Mouse (Mus musculus): ENCODE measurements at regions not wholly inside any gene's neighbourhood (a gene's known extent, or its start where the extent isn't known, plus 50 kb on each side); places are given as distances from the start of the nearest gene placed in this dataset.

DNA sequence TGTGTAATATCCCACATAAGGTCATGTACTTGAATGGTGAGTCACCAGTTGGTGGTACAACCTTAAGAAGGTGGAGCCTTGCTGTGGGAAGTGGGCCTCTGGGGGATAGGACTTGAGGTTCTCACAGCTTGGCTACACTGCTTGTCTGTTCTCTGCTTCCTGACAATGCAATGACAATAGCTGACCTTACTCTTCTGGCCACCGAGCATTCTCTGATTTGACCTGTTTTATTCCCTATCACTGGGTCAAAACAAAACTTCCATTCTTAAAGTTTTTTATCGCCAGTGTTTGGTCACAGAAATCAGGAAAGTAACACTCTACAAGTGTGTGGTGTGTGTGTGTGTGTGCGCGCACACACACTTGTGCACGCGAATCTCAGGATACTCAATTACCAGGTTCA lies 203.0 kb upstream of the Nxpe4 start:
- H3K36me3 ChIP-seq (ENCODE audit: control insufficient read depth, insufficient read depth, low read length) = no peaks in the 10 kb centered on the region
- H3K4me2 ChIP-seq (ENCODE audit: low read depth, low read length) = no peak overlapping the region
- H3K9me3 ChIP-seq (ENCODE audit: control insufficient read depth, low read length) = no peaks in the 10 kb centered on the region
- H3K27me3 ChIP-seq (ENCODE audit: control insufficient read depth, insufficient read depth, low read length) = no peaks in the 10 kb centered on the region
- WGBS = 86% methylated on average over 6 of the region's 6 CpGs
- H3K4me3 ChIP-seq (ENCODE audit: low read depth, low read length) = no peak overlapping the region
- ATAC-seq (ENCODE audit: low read depth) = no peak
- H3K27ac ChIP-seq (ENCODE audit: low read depth, low read length) = no peak overlapping the region
- peaks cover 2% of the 10 kb centered on the region; the same call in 1 of the 2 replicates for H3K4me1 ChIP-seq (ENCODE audit: control insufficient read depth, insufficient read depth, low read length)
- H3K9ac ChIP-seq (replicated peaks; ENCODE audit: low read depth, low read length) = no peak overlapping the region

DNA sequence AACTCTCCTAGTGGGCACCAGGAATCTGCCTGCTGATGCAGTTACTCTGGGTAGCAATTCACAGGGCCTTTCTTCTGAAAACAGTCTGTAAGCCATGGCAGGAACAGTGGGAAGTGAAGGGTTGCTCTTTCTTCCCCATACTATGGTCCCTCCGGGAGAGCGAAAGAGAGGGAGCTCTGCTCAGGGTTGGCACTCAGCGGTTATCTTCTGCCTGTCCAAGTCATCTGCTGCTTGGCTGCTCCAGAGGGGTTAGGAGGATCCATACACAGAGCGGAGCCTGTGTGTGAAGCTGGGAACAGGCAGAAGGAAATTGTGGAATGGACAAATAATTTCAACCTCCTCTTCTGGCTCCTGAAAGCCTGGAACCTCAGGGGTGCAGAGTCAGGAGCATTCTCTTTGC lies 200.6 kb upstream of the Nxpe4 start:
- Histone ChIP-seq H3K4me3 (ENCODE audit: low read depth, low read length) (no peak overlapping the region), H3K27me3 (ENCODE audit: control insufficient read depth, insufficient read depth, low read length) (no peaks in the 10 kb centered on the region), H3K36me3 (ENCODE audit: control insufficient read depth, insufficient read depth, low read length) (no peaks in the 10 kb centered on the region), H3K9me3 (ENCODE audit: control insufficient read depth, low read length) (no peaks in the 10 kb centered on the region), H3K27ac (ENCODE audit: low read depth, low read length) (no peak overlapping the region), H3K4me2 (ENCODE audit: low read depth, low read length) (no peak overlapping the region), H3K9ac (replicated peaks; ENCODE audit: low read depth, low read length) (no peak overlapping the region), H3K4me1 (ENCODE audit: control insufficient read depth, insufficient read depth, low read length) (peaks cover 2% of the 10 kb centered on the region; the same call in 1 of the 2 replicates)
- WGBS = 87% methylated on average over 4 of the region's 4 CpGs
- no peak for ATAC-seq (ENCODE audit: low read depth)

DNA sequence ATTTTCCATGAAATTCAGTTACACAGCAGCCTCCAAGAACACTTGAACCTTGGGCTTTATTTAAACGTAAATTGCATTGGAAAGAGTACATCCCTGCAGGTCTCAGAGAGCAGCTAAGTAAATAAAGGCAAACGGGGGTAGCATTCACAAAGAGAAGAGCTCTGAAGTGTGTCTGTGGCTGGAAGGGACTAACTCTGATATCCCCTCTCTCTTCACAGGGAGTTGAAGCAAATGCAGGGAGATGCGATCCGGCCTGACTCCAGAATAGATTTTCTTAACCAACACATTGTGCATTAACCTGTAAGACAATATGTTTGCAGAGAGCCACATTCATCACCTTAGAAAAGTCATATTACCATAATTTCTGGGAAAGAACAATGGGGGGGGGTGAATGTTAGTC lies 199.7 kb upstream of the Nxpe4 start:
- H3K4me2 ChIP-seq (ENCODE audit: low read depth, low read length) = no peak overlapping the region
- 59% methylated on average over 4 of the region's 4 CpGs for whole genome bisulfite sequencing
- H3K27me3 ChIP-seq (ENCODE audit: control insufficient read depth, insufficient read depth, low read length) = no peaks in the 10 kb centered on the region
- H3K36me3 ChIP-seq (ENCODE audit: control insufficient read depth, insufficient read depth, low read length) = no peaks in the 10 kb centered on the region
- no peaks in the 10 kb centered on the region for H3K9me3 ChIP-seq (ENCODE audit: control insufficient read depth, low read length)
- no peak overlapping the region for H3K9ac ChIP-seq (replicated peaks; ENCODE audit: low read depth, low read length)
- H3K4me3 ChIP-seq (ENCODE audit: low read depth, low read length) = no peak overlapping the region
- no peak overlapping the region for H3K27ac ChIP-seq (ENCODE audit: low read depth, low read length)
- H3K4me1 ChIP-seq (ENCODE audit: control insufficient read depth, insufficient read depth, low read length) = peaks cover 2% of the 10 kb centered on the region; the same call in 1 of the 2 replicates
- no peak for ATAC-seq (ENCODE audit: low read depth)

DNA sequence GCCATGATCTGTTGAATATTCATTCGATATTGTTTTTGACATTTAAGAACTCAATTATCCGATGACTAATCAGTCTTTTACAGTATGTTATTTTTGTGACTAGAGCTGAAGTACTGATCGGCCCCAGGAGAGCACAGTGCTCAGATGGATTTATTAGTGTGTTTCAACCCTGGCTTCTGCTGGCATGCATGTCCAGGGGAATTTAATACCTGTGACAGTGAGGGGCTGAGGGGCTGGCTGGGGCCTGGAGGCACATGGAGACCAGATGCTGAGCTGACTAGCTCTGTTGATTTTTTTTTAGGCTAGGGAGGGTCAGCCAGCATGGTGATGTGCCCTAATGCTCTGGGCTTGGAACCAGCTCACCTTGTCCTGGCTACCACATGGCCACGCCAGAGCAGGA lies 199.2 kb upstream of the Nxpe4 start:
- Histone ChIP-seq H3K9ac (replicated peaks; ENCODE audit: low read depth, low read length) (no peak overlapping the region), H3K27me3 (ENCODE audit: control insufficient read depth, insufficient read depth, low read length) (no peaks in the 10 kb centered on the region), H3K9me3 (ENCODE audit: control insufficient read depth, low read length) (no peaks in the 10 kb centered on the region), H3K4me1 (ENCODE audit: control insufficient read depth, insufficient read depth, low read length) (peaks cover 2% of the 10 kb centered on the region; the same call in 1 of the 2 replicates), H3K4me3 (ENCODE audit: low read depth, low read length) (no peak overlapping the region), H3K36me3 (ENCODE audit: control insufficient read depth, insufficient read depth, low read length) (no peaks in the 10 kb centered on the region), H3K27ac (ENCODE audit: low read depth, low read length) (no peak overlapping the region), H3K4me2 (ENCODE audit: low read depth, low read length) (no peak overlapping the region)
- ATAC-seq (ENCODE audit: low read depth) = no peak
- 64% methylated on average over 4 of the region's 4 CpGs for WGBS

DNA sequence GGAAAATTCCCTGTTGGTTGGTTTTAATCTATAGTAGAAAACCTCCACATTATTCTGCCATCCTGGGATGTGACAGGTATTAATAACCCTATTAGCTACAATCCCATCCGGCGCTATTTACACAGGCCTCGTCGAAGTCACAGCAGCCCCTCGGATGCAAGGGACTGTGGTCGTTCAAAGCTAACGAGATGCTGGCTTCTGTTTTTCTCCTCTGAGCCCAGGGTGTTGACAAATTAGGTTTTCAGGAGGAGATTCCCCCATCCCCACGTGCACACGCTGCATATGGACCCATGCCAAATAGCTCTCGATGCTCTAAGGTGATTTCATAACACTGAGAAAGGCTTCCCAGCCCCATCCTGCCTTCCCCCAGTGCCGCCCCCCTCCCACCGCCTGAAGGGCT lies 188.7 kb upstream of the Nxpe4 start:
- Histone ChIP-seq H3K27me3 (ENCODE audit: control insufficient read depth, insufficient read depth, low read length) (no peaks in the 10 kb centered on the region), H3K4me3 (ENCODE audit: low read depth, low read length) (no peak overlapping the region), H3K9ac (replicated peaks; ENCODE audit: low read depth, low read length) (no peak overlapping the region), H3K9me3 (ENCODE audit: control insufficient read depth, low read length) (no peaks in the 10 kb centered on the region), H3K36me3 (ENCODE audit: control insufficient read depth, insufficient read depth, low read length) (no peaks in the 10 kb centered on the region), H3K4me2 (ENCODE audit: low read depth, low read length) (no peak overlapping the region), H3K4me1 (ENCODE audit: control insufficient read depth, insufficient read depth, low read length) (no peaks in the 10 kb centered on the region), H3K27ac (ENCODE audit: low read depth, low read length) (no peak overlapping the region)
- no peak for ATAC-seq (ENCODE audit: low read depth)
- 34% methylated on average over 12 of the region's 12 CpGs for WGBS

DNA sequence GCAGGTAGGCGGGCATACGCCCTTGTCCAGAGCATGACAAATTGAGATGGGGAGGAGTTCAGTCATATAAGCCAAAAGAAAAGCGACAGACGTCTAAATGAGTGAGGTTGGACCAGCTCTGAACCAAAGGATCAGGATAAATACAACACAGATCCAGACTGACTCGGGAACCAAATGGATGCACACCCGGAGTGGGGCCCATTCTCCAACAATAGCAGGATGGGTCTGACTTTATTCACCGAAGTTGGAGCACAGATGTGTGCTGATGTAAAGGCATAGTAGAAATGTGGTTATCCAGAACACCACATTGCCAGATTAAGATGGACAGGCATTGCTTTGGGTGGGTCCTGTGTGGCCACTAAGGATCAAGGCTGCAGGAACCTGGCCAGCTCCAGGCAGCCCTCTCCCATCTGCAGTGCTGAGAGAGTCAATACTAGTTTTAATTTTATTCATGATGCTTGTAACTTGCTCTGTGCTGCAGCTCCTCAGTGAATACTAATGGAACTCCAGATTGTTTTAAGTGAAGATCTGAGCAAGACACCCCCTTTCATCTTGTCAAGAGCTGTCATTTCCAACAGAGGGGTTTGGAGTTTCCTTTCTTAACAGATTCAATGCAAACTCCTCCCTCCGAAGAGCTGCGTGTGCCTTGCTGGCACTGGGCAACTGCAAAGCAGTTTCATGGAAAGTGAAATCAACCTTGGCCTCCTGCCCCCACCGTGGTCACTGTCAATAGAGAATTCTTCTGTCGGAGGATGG lies 176.3 kb upstream of the Nxpe4 start:
- no peaks in the 10 kb centered on the region for H3K4me1 ChIP-seq (ENCODE audit: control insufficient read depth, insufficient read depth, low read length)
- H3K36me3 ChIP-seq (ENCODE audit: control insufficient read depth, insufficient read depth, low read length) = no peaks in the 10 kb centered on the region
- no peaks in the 10 kb centered on the region for H3K27me3 ChIP-seq (ENCODE audit: control insufficient read depth, insufficient read depth, low read length)
- H3K4me2 ChIP-seq (ENCODE audit: low read depth, low read length) = no peak overlapping the region
- no peak overlapping the region for H3K9ac ChIP-seq (replicated peaks; ENCODE audit: low read depth, low read length)
- ATAC-seq (ENCODE audit: low read depth) = no peak
- H3K27ac ChIP-seq (ENCODE audit: low read depth, low read length) = no peak overlapping the region
- no peaks in the 10 kb centered on the region for H3K9me3 ChIP-seq (ENCODE audit: control insufficient read depth, low read length)
- H3K4me3 ChIP-seq (ENCODE audit: low read depth, low read length) = no peak overlapping the region
- 60% methylated on average over 11 of the region's 11 CpGs for WGBS

DNA sequence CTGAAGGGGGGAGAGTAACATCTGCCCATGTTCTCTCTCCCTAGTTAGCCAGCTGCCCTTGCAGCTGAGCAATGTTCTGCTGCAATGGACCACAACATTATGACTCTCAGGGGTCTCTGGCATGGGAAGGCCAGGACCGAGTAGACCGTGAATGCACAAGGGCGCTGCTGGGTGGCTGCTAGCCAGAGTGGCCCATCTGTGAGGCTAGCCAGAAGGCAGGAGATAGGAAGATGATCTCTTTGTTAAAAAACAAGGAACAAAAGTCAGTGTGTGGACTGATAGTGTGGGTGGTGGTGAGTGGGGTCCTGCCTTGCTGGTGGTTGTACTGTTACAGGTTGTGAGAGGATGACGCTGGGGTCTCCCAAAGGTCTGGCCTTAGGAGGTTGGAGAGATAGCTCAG lies 174.6 kb upstream of the Nxpe4 start:
- Histone ChIP-seq H3K27me3 (ENCODE audit: control insufficient read depth, insufficient read depth, low read length) (no peaks in the 10 kb centered on the region), H3K27ac (ENCODE audit: low read depth, low read length) (no peak overlapping the region), H3K9ac (replicated peaks; ENCODE audit: low read depth, low read length) (no peak overlapping the region), H3K36me3 (ENCODE audit: control insufficient read depth, insufficient read depth, low read length) (no peaks in the 10 kb centered on the region), H3K4me1 (ENCODE audit: control insufficient read depth, insufficient read depth, low read length) (no peaks in the 10 kb centered on the region), H3K9me3 (ENCODE audit: control insufficient read depth, low read length) (no peaks in the 10 kb centered on the region), H3K4me3 (ENCODE audit: low read depth, low read length) (no peak overlapping the region), H3K4me2 (ENCODE audit: low read depth, low read length) (no peak overlapping the region)
- ATAC-seq (ENCODE audit: low read depth) = no peak
- WGBS = 84% methylated on average over 4 of the region's 4 CpGs

DNA sequence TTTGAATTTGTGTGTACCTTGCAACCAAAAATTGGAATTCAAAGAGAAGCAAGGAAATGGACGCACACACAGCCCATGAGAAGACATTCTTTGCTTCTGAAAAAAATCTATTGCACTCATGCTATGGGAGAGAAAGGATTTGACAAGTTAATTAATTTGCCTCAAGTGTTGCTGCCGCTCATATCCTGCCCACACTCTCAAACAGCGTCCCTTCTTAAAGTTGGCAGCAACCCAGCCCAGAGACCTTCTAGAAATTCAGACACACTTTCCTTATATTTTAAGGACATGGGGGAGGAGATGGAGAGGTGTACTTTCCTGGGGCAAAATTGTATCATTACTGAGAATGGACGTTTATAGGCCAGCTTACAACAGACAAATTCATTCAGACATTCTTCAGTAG lies 167.2 kb upstream of the Nxpe4 start:
- Histone ChIP-seq H3K4me3 (ENCODE audit: low read depth, low read length) (no peak overlapping the region), H3K9me3 (ENCODE audit: control insufficient read depth, low read length) (no peaks in the 10 kb centered on the region), H3K27me3 (ENCODE audit: control insufficient read depth, insufficient read depth, low read length) (no peaks in the 10 kb centered on the region), H3K36me3 (ENCODE audit: control insufficient read depth, insufficient read depth, low read length) (no peaks in the 10 kb centered on the region), H3K9ac (replicated peaks; ENCODE audit: low read depth, low read length) (no peak overlapping the region), H3K27ac (ENCODE audit: low read depth, low read length) (no peak overlapping the region), H3K4me1 (ENCODE audit: control insufficient read depth, insufficient read depth, low read length) (no peaks in the 10 kb centered on the region), H3K4me2 (ENCODE audit: low read depth, low read length) (no peak overlapping the region)
- ATAC-seq (ENCODE audit: low read depth) = no peak
- WGBS = 75% methylated on average over 4 of the region's 4 CpGs

DNA sequence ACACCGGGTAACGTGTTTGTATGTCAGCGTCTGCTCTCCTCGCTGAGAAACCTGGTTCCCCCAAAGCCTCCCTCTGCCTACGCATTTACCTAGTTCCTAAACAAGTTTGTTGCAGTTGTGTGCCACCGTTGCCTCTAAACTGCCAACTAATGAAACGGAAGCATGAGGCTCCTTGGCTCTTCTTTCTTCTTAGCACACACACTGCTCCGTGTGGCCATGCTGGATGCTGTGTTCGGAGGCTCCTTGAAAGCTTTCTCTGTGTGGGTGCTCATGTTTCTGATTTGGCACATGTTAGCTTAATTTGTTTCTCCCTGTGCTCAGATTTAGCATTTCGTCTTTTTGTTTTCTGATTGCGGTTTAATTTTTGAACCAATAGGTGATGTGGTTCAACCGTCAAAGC lies 162.2 kb upstream of the Nxpe4 start:
- ATAC-seq (ENCODE audit: low read depth) = no peak
- Histone ChIP-seq H3K4me2 (ENCODE audit: low read depth, low read length) (no peak overlapping the region), H3K27ac (ENCODE audit: low read depth, low read length) (no peak overlapping the region), H3K9me3 (ENCODE audit: control insufficient read depth, low read length) (no peaks in the 10 kb centered on the region), H3K4me3 (ENCODE audit: low read depth, low read length) (no peak overlapping the region), H3K4me1 (ENCODE audit: control insufficient read depth, insufficient read depth, low read length) (no peaks in the 10 kb centered on the region), H3K9ac (replicated peaks; ENCODE audit: low read depth, low read length) (no peak overlapping the region), H3K36me3 (ENCODE audit: control insufficient read depth, insufficient read depth, low read length) (no peaks in the 10 kb centered on the region), H3K27me3 (ENCODE audit: control insufficient read depth, insufficient read depth, low read length) (no peaks in the 10 kb centered on the region)
- 93% methylated on average over 12 of the region's 12 CpGs for WGBS

All from neural tube, embryonic 14.5 days (tissue).